Mouse (Mus musculus): Measurements from ENCODE around the gene Tecta.

The Tecta gene

GRCm38 (mm10) chr9:42399829-42400228 lies at the start of gene Tecta:
Tecta (minus strand) TSS chr9:42399929.
- DNase-seq (ENCODE audit: low read depth in 2 of 2, low spot score in 2 of 2): no peak

GRCm38 (mm10) chr9:42449043-42449442 lies 49.3 kb upstream of the Tecta start:
- no peak for DNase-seq (ENCODE audit: low read depth in 2 of 2, low spot score in 2 of 2)

GRCm38 (mm10) chr9:42442100-42442499 lies 42.4 kb upstream of the Tecta start:
- DNase-seq (ENCODE audit: low read depth in 2 of 2, low spot score in 2 of 2): no peak

GRCm38 (mm10) chr9:42441234-42441633 lies 41.5 kb upstream of the Tecta start:
- no peak for DNase-seq (ENCODE audit: low read depth in 2 of 2, low spot score in 2 of 2)

- no peak for DNase-seq (ENCODE audit: low read depth in 2 of 2, low spot score in 2 of 2)
These were observed 39.7 kb upstream of the Tecta start for GRCm38 (mm10) chr9:42439446-42439845.

GRCm38 (mm10) chr9:42432155-42432554 lies 32.4 kb upstream of the Tecta start:
- no peak for DNase-seq (ENCODE audit: low read depth in 2 of 2, low spot score in 2 of 2)

- DNase-seq (ENCODE audit: low read depth in 2 of 2, low spot score in 2 of 2): no peak
These were observed 31.9 kb upstream of the Tecta start for GRCm38 (mm10) chr9:42431606-42432005.

- DNase-seq (ENCODE audit: low read depth in 2 of 2, low spot score in 2 of 2): peak; percentile 48 to 51
These were observed 28.6 kb upstream of the Tecta start for GRCm38 (mm10) chr9:42428060-42428924.

GRCm38 (mm10) chr9:42426661-42427358 lies 27.1 kb upstream of the Tecta start:
- DNase-seq (ENCODE audit: low read depth in 2 of 2, low spot score in 2 of 2): no peak

GRCm38 (mm10) chr9:42423649-42424048 lies 23.9 kb upstream of the Tecta start:
- DNase-seq (ENCODE audit: low read depth in 2 of 2, low spot score in 2 of 2): peak; percentile 47 to 63

GRCm38 (mm10) chr9:42419687-42420086 lies 20.0 kb upstream of the Tecta start:
- DNase-seq (ENCODE audit: low read depth in 2 of 2, low spot score in 2 of 2): no peak

GRCm38 (mm10) chr9:42418786-42419185 lies 19.1 kb upstream of the Tecta start:
- no peak for DNase-seq (ENCODE audit: low read depth in 2 of 2, low spot score in 2 of 2)

GRCm38 (mm10) chr9:42417352-42417952 lies 17.7 kb upstream of the Tecta start:
- DNase-seq (ENCODE audit: low read depth in 2 of 2, low spot score in 2 of 2): no peak

- DNase-seq (ENCODE audit: low read depth in 2 of 2, low spot score in 2 of 2): no peak
These were observed 15.5 kb upstream of the Tecta start for GRCm38 (mm10) chr9:42415184-42415583.

- no peak for DNase-seq (ENCODE audit: low read depth in 2 of 2, low spot score in 2 of 2)
These were observed 13.6 kb upstream of the Tecta start for GRCm38 (mm10) chr9:42413345-42413744.

GRCm38 (mm10) chr9:42411296-42411695 lies 11.6 kb upstream of the Tecta start:
- DNase-seq (ENCODE audit: low read depth in 2 of 2, low spot score in 2 of 2): no peak

GRCm38 (mm10) chr9:42405736-42406135 lies 6.0 kb upstream of the Tecta start:
- DNase-seq (ENCODE audit: low read depth in 2 of 2, low spot score in 2 of 2): no peak

- no peak for DNase-seq (ENCODE audit: low read depth in 2 of 2, low spot score in 2 of 2)
These were observed 1.8 kb upstream of the Tecta start for GRCm38 (mm10) chr9:42401486-42401885.

- no peak for DNase-seq (ENCODE audit: low read depth in 2 of 2, low spot score in 2 of 2)
These were observed 3.6 kb downstream of the Tecta start for GRCm38 (mm10) chr9:42396141-42396540.

GRCm38 (mm10) chr9:42394903-42395302 lies 4.8 kb downstream of the Tecta start:
- DNase-seq (ENCODE audit: low read depth in 2 of 2, low spot score in 2 of 2): no peak

GRCm38 (mm10) chr9:42394321-42394720 lies 5.4 kb downstream of the Tecta start:
- no peak for DNase-seq (ENCODE audit: low read depth in 2 of 2, low spot score in 2 of 2)

GRCm38 (mm10) chr9:42392927-42393326 lies 6.8 kb downstream of the Tecta start:
- no peak for DNase-seq (ENCODE audit: low read depth in 2 of 2, low spot score in 2 of 2)
